Comparison of ENCODE assay signal across 15 mouse cellular contexts in genomic region chr2:70369421-70369820, GRCm38 (mm10).
"Had no signal": no experiment of that assay in that cellular context is flagged by ENCODE, and none has a peak within 500 bp of the region (broad histone marks: within the 10 kb centered on the region; RNA-seq: fewer than 3 reads in every experiment).

No protein-coding gene starts in this region.

- DNase-seq: kidney, postnatal 36 days; layer of hippocampus, adult 9-11 months; layer of hippocampus, postnatal 36 days; lung, embryonic 14.5 days; lung, postnatal 10 days; lung, postnatal 4 days; midbrain, embryonic 14.5 days; right cerebral cortex, postnatal 4 days; spleen, adult 18-20 months; thymus, adult 18-20 months; thymus, postnatal 14 days had no signal

- H3K9me3 ChIP-seq: limb, embryonic 15.5 days; liver, embryonic 12.5 days; midbrain, embryonic 10.5 days had no signal

- H3K27ac ChIP-seq: limb, embryonic 15.5 days; liver, embryonic 12.5 days; midbrain, embryonic 10.5 days had no signal

- H3K36me3 ChIP-seq: limb, embryonic 15.5 days; liver, embryonic 12.5 days; midbrain, embryonic 10.5 days had no signal

- H3K4me2 ChIP-seq: limb, embryonic 15.5 days; liver, embryonic 12.5 days; lung, embryonic 14.5 days had no signal

- H3K4me3 ChIP-seq: limb, embryonic 15.5 days; liver, embryonic 12.5 days; midbrain, embryonic 10.5 days; myocyte had no signal

- H3K4me1 ChIP-seq: liver, embryonic 12.5 days; midbrain, embryonic 10.5 days had no signal

- H3K9ac ChIP-seq: limb, embryonic 15.5 days; liver, embryonic 12.5 days; lung, embryonic 14.5 days had no signal

- H3K27me3 ChIP-seq: limb, embryonic 15.5 days had no signal

- ATAC-seq: liver, embryonic 12.5 days had no signal
